Mouse (Mus musculus) embryonic facial prominence, embryonic 12.5 days (tissue): ENCODE results near the gene Foxd1. TPM values are rescaled to one million over a fixed set of nuclear protein-coding genes. Genes with fewer than 3 reads are reported as not detected.

ENCODE experiments used
- ATAC-seq: fragments of 200-750 bp; cut with Nextera tagmentation; 2 replicates; pipeline ENCODE4 v1.8.0; 2017; ENCODE audit not compliant: insufficient number of reproducible peaks, insufficient read depth, low FRiP score, low TSS enrichment
- H3K27ac ChIP-seq: fragments of 300-500 bp; sonication (generic); 2 replicates; pipeline ENCODE4 v1.5.1; 2016; ENCODE audit warnings: mild to moderate bottlenecking
- H3K27me3 ChIP-seq: fragments of 300-500 bp; sonication (generic); 2 replicates; pipeline ENCODE4 v1.6.1; 2016; ENCODE audit warnings: mild to moderate bottlenecking, moderate library complexity
- H3K36me3 ChIP-seq: fragments of 300-500 bp; sonication (generic); 2 replicates; pipeline ENCODE4 v1.6.1; 2016; ENCODE audit warnings: mild to moderate bottlenecking
- H3K4me1 ChIP-seq: fragments of 300-500 bp; sonication (generic); 2 replicates; pipeline ENCODE4 v1.6.1; 2016
- H3K4me2 ChIP-seq: fragments of 300-500 bp; sonication (generic); replicated peaks from 2 replicates; pipeline ENCODE4 v1.6.1; 2016; ENCODE audit warnings: mild to moderate bottlenecking, moderate library complexity
- H3K4me3 ChIP-seq: fragments of 300-500 bp; sonication (generic); 2 replicates; pipeline ENCODE4 v1.5.1; 2016; ENCODE audit warnings: mild to moderate bottlenecking
- H3K9ac ChIP-seq: fragments of 300-500 bp; sonication (generic); 2 replicates; pipeline ENCODE4 v1.6.1; 2016; ENCODE audit warnings: mild to moderate bottlenecking, moderate library complexity
- H3K9me3 ChIP-seq: fragments of 300-500 bp; sonication (generic); 2 replicates; pipeline ENCODE4 v1.6.1; 2016; ENCODE audit warnings: mild to moderate bottlenecking, moderate library complexity
- WGBS: fragments of 180-500 bp; shearing (Covaris S2); methylation state at CpG from one replicate; pipeline ENCODE4 v1.1.7; 2016; 5-methylcytosine and 5-hydroxymethylcytosine counted together
- polyA plus RNA-seq: library from polyadenylated mRNA; unstranded; fragments of >200 nt; fragmentation: Nextera tagmentation; extraction: Ambion mirVana; gene quantifications from 2 replicates; pipeline ENCODE4 v1.2.1, GENCODE M21; 2016

Foxd1 gene
- polyA plus RNA-seq, 1 experiment from 2014 or later: 9.5 TPM

- Histone ChIP-seq H3K9me3 (no peaks in the 10 kb centered on the region), H3K36me3 (no peaks in the 10 kb centered on the region), H3K4me1 (peaks cover 23% of the 10 kb centered on the region), H3K4me2 (peak overlapping the region; percentile 65), H3K4me3 (peak overlapping the region; percentile 28), H3K27me3 (peaks cover 50% of the 10 kb centered on the region), H3K27ac (peak overlapping the region; percentile 68), H3K9ac (peak overlapping the region; percentile 25; the same call in 1 of the 2 replicates)
- 1% methylated on average over 43 of the region's 43 CpGs for WGBS
- ATAC-seq: 0 out of 2 replicates have a peak, but pooled peaks have one; percentile 15
Observed at GRCm38 (mm10) chr13:98366469-98367275, 12.6 kb downstream of the Foxd1 start.

DNA sequence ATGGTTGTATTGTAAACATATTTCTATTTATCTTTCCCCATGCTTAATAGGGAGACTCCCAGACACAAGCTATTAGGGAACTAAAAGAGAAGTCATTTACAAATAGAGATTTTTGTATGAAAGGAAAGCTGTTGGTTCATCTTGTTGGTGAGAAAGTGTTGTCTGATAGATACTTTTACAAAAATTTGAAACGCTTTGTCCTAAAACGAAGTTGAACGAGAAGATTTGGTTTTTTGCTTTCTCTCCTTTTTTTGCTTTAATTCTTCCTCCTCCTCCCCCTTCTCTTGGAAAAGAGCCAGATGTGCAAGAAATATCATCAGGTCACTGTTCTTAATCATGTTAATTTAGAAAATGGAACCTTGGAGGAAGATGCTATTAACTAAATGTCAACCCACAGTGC, 13.6 kb downstream of the Foxd1 start:
- Histone ChIP-seq H3K9ac (no peak overlapping the region), H3K27me3 (peaks cover 44% of the 10 kb centered on the region), H3K9me3 (no peaks in the 10 kb centered on the region), H3K4me1 (peaks cover 23% of the 10 kb centered on the region), H3K36me3 (no peaks in the 10 kb centered on the region), H3K4me3 (no peak overlapping the region), H3K4me2 (no peak overlapping the region), H3K27ac (no peak overlapping the region)
- ATAC-seq: no peak
- 10% methylated on average over 3 of the region's 3 CpGs for WGBS

DNA sequence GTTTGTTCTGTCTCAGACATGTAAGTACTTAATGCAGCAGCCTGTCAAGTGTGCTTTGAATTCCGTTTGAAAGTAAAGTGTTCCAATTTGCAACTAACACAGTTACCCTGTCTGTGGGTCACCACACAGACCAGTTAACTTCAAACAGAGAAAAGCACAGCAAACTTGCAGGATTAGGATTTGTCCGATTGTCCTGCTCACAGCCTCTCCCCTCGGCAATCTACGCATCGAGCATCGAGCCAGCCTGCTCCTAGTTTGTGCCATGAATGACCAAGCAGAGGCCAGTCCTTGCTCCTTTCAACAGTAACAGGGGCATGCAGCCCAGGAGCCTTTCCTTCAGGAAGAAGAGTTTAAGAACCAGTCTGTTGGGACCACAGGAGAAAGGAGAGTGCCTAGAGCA, 15.0 kb downstream of the Foxd1 start:
- H3K4me1 ChIP-seq: peaks cover 23% of the 10 kb centered on the region
- H3K4me3 ChIP-seq: no peak overlapping the region
- H3K9ac ChIP-seq: no peak overlapping the region
- no peak overlapping the region for H3K4me2 ChIP-seq
- ATAC-seq: no peak
- H3K27me3 ChIP-seq: peaks cover 42% of the 10 kb centered on the region
- 15% methylated on average over 6 of the region's 6 CpGs for WGBS
- no peaks in the 10 kb centered on the region for H3K36me3 ChIP-seq
- H3K27ac ChIP-seq: no peak overlapping the region
- H3K9me3 ChIP-seq: no peaks in the 10 kb centered on the region

GRCm38 (mm10) chr13:98374560-98374959, 20.5 kb downstream of the Foxd1 start:
- H3K9me3 ChIP-seq: no peaks in the 10 kb centered on the region
- no peak for ATAC-seq
- peaks cover 14% of the 10 kb centered on the region; the same call in 1 of the 2 replicates for H3K4me1 ChIP-seq
- no peak overlapping the region for H3K4me2 ChIP-seq
- no peak overlapping the region for H3K9ac ChIP-seq
- H3K4me3 ChIP-seq: no peak overlapping the region
- no peaks in the 10 kb centered on the region for H3K36me3 ChIP-seq
- H3K27ac ChIP-seq: 0 out of 2 replicates have a peak overlapping the region, but pooled peaks have one; percentile 23
- peaks cover 12% of the 10 kb centered on the region; the same call in 1 of the 2 replicates for H3K27me3 ChIP-seq
- 36% methylated on average over 8 of the region's 8 CpGs for WGBS

DNA sequence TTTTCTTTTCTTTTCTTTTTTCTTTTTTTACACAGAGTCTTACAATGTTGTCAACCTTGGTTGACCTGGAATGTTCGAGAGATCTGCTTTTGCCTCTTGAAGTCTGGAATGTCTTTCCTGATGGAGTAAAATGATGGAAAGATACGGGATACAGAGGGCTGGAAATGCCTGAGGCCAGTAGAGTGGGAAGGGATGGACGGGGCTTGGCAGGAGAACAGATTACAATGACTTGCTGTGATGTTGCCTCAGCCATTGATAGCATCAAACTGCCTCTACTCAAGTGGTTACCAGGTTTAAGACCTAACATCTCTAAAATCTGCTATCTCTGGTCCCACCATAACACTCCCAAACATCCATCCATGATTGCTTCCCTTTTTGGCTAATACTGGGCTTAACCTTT, 20.9 kb downstream of the Foxd1 start:
- H3K4me2 ChIP-seq: no peak overlapping the region
- no peaks in the 10 kb centered on the region for H3K36me3 ChIP-seq
- H3K27me3 ChIP-seq: peaks cover 12% of the 10 kb centered on the region; the same call in 1 of the 2 replicates
- H3K27ac ChIP-seq: no peak overlapping the region
- H3K9ac ChIP-seq: no peak overlapping the region
- no peaks in the 10 kb centered on the region for H3K9me3 ChIP-seq
- H3K4me1 ChIP-seq: peaks cover 14% of the 10 kb centered on the region; the same call in 1 of the 2 replicates
- no peak for ATAC-seq
- WGBS: 18% methylated on average over 3 of the region's 3 CpGs
- H3K4me3 ChIP-seq: no peak overlapping the region

GRCm38 (mm10) chr13:98377746-98378145, 23.7 kb downstream of the Foxd1 start:
- H3K9ac ChIP-seq: no peak overlapping the region
- no peaks in the 10 kb centered on the region for H3K27me3 ChIP-seq
- H3K36me3 ChIP-seq: no peaks in the 10 kb centered on the region
- peaks cover 14% of the 10 kb centered on the region; the same call in 1 of the 2 replicates for H3K4me1 ChIP-seq
- no peak overlapping the region for H3K4me3 ChIP-seq
- ATAC-seq: no peak
- peaks cover 5% of the 10 kb centered on the region; the same call in 1 of the 2 replicates for H3K9me3 ChIP-seq
- H3K27ac ChIP-seq: no peak overlapping the region
- no peak overlapping the region for H3K4me2 ChIP-seq
- WGBS: 87% methylated on average over 3 of the region's 3 CpGs

- no peaks in the 10 kb centered on the region for H3K27me3 ChIP-seq
- no peak overlapping the region for H3K4me2 ChIP-seq
- no peak overlapping the region for H3K27ac ChIP-seq
- ATAC-seq: no peak
- no peak overlapping the region for H3K4me3 ChIP-seq
- no peak overlapping the region for H3K9ac ChIP-seq
- H3K36me3 ChIP-seq: no peaks in the 10 kb centered on the region
- 76% methylated on average over 4 of the region's 4 CpGs for WGBS
- peaks cover 5% of the 10 kb centered on the region; the same call in 1 of the 2 replicates for H3K9me3 ChIP-seq
- no peaks in the 10 kb centered on the region for H3K4me1 ChIP-seq
Observed at GRCm38 (mm10) chr13:98382751-98383150, 28.7 kb downstream of the Foxd1 start.

GRCm38 (mm10) chr13:98383911-98384498, 30.0 kb downstream of the Foxd1 start:
- Histone ChIP-seq H3K36me3 (no peaks in the 10 kb centered on the region), H3K4me3 (no peak overlapping the region), H3K27ac (no peak overlapping the region), H3K9ac (no peak overlapping the region), H3K27me3 (peaks cover 7% of the 10 kb centered on the region), H3K4me2 (no peak overlapping the region), H3K9me3 (peaks cover 5% of the 10 kb centered on the region; the same call in 1 of the 2 replicates), H3K4me1 (no peaks in the 10 kb centered on the region; the same call in 1 of the 2 replicates)
- 81% methylated on average over 16 of the region's 16 CpGs for WGBS
- no peak for ATAC-seq

DNA sequence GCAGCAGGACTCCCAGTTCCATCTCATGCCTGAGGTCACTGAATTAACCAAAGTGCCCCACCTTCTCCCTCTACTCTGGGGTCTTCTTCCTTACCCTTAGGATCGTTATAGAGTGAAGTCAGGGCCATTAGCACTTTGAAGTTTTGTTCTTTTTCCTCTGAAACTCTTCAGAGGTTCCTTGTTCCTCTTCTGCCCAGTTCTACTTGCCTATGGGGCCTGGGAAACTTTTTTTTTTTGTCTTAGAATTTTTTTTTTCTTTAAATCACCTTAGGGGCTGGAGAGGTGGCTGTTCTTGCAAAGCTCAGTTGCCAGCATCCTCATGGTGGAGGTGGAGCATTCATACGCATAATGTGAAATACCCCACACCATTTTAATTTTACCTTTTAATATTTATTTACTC, 31.8 kb downstream of the Foxd1 start:
- no peaks in the 10 kb centered on the region for H3K36me3 ChIP-seq
- WGBS: 80% methylated on average over 2 of the region's 2 CpGs
- H3K4me2 ChIP-seq: no peak overlapping the region
- peaks cover 17% of the 10 kb centered on the region for H3K27me3 ChIP-seq
- H3K27ac ChIP-seq: no peak overlapping the region
- H3K9me3 ChIP-seq: peaks cover 5% of the 10 kb centered on the region; the same call in 1 of the 2 replicates
- H3K4me1 ChIP-seq: peaks cover 13% of the 10 kb centered on the region
- no peak overlapping the region for H3K4me3 ChIP-seq
- H3K9ac ChIP-seq: no peak overlapping the region
- ATAC-seq: no peak

- no peak for ATAC-seq
- WGBS: 39% methylated on average over 1 of the region's 1 CpGs
- H3K27me3 ChIP-seq: peaks cover 35% of the 10 kb centered on the region
- H3K4me2 ChIP-seq: no peak overlapping the region
- no peaks in the 10 kb centered on the region for H3K36me3 ChIP-seq
- H3K27ac ChIP-seq: no peak overlapping the region
- no peaks in the 10 kb centered on the region for H3K9me3 ChIP-seq
- H3K4me1 ChIP-seq: peaks cover 40% of the 10 kb centered on the region
- H3K9ac ChIP-seq: no peak overlapping the region
- no peak overlapping the region for H3K4me3 ChIP-seq
Observed at GRCm38 (mm10) chr13:98389092-98389491, 35.0 kb downstream of the Foxd1 start.

- H3K9me3 ChIP-seq: no peaks in the 10 kb centered on the region
- no peak for ATAC-seq
- no peaks in the 10 kb centered on the region for H3K36me3 ChIP-seq
- 13% methylated on average over 6 of the region's 6 CpGs for WGBS
- H3K4me3 ChIP-seq: peak overlapping the region; percentile 41
- H3K9ac ChIP-seq: no peak overlapping the region
- H3K27ac ChIP-seq: peak overlapping the region; percentile 65
- peaks cover 40% of the 10 kb centered on the region for H3K4me1 ChIP-seq
- peaks cover 35% of the 10 kb centered on the region for H3K27me3 ChIP-seq
- H3K4me2 ChIP-seq: peak overlapping the region; percentile 77
Observed at GRCm38 (mm10) chr13:98390363-98390762, 36.3 kb downstream of the Foxd1 start.
